Mouse (Mus musculus): ENCODE measurements at regions not wholly inside any gene's neighbourhood (a gene's known extent, or its start where the extent isn't known, plus 50 kb on each side); places are given as distances from the start of the nearest gene placed in this dataset.

GRCm38 (mm10) chr7:111366951-111367653, 284.3 kb upstream of the Eif4g2 start:
- no peak for TF ChIP-seq CTCF (IDR thresholded peaks at IDR 0.05; ENCODE audit: low read depth)
- DNase-seq (no peak), ATAC-seq (no peak)
- H3K9ac ChIP-seq = no peak overlapping the region
- no peaks in the 10 kb centered on the region for H3K4me1 ChIP-seq (ENCODE audit: insufficient read depth)
- H3K4me3 ChIP-seq (ENCODE audit: low read depth, low read length) = no peak overlapping the region
- H3K9me3 ChIP-seq (ENCODE audit: low read length) = no peaks in the 10 kb centered on the region
- WGBS = 79% methylated on average over 4 of the region's 4 CpGs
- no peaks in the 10 kb centered on the region for H3K27me3 ChIP-seq (ENCODE audit: insufficient read depth, low read length)
- H3K27ac ChIP-seq (ENCODE audit: low read depth, low read length) = no peak overlapping the region
- no peak overlapping the region for H3K4me2 ChIP-seq (ENCODE audit: low read depth)
- H3K36me3 ChIP-seq (ENCODE audit: insufficient read depth) = no peaks in the 10 kb centered on the region

DNA sequence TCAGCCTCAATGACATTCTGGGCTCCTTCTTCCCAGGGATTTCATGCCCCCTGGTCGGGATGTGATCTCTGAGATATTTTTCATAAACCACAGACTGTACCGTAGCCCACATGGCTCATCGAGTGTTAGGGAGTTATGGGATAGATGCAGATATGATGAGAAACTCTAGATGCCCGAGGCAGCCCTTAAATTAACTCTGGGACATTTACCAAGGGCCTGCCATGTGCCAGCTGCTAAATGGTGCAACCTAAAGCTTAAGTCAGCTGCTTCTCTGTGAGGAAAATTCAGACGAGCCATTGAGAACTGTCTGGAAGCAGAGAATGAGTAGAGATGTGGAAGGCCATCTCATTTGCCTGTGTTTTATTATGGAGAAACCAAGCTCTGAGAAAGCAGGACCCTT, 282.6 kb upstream of the Eif4g2 start:
- Histone ChIP-seq H3K9ac (no peak overlapping the region), H3K4me2 (ENCODE audit: low read depth) (no peak overlapping the region)
- WGBS = 53% methylated on average over 5 of the region's 5 CpGs

GRCm38 (mm10) chr7:111363206-111363605, 280.4 kb upstream of the Eif4g2 start:
- Histone ChIP-seq H3K9ac (no peak overlapping the region), H3K4me2 (ENCODE audit: low read depth) (no peak overlapping the region), H3K27me3 (ENCODE audit: insufficient read depth, low read length) (no peaks in the 10 kb centered on the region), H3K4me3 (ENCODE audit: low read depth, low read length) (no peak overlapping the region), H3K36me3 (ENCODE audit: insufficient read depth) (no peaks in the 10 kb centered on the region), H3K27ac (ENCODE audit: low read depth, low read length) (no peak overlapping the region), H3K9me3 (ENCODE audit: low read length) (no peaks in the 10 kb centered on the region), H3K4me1 (ENCODE audit: insufficient read depth) (no peaks in the 10 kb centered on the region)
- TF ChIP-seq CTCF (IDR thresholded peaks at IDR 0.05; ENCODE audit: low read depth) = no peak
- 86% methylated on average over 5 of the region's 5 CpGs for WGBS
- ATAC-seq (no peak), DNase-seq (no peak)

More for the DNA sequence above, 282.6 kb upstream of the Eif4g2 start:
- TF ChIP-seq CTCF (IDR thresholded peaks at IDR 0.05; ENCODE audit: low read depth) = no peak
- Histone ChIP-seq H3K27ac (ENCODE audit: low read depth, low read length) (no peak overlapping the region), H3K36me3 (ENCODE audit: insufficient read depth) (no peaks in the 10 kb centered on the region), H3K4me3 (ENCODE audit: low read depth, low read length) (no peak overlapping the region), H3K4me1 (ENCODE audit: insufficient read depth) (no peaks in the 10 kb centered on the region), H3K27me3 (ENCODE audit: insufficient read depth, low read length) (no peaks in the 10 kb centered on the region), H3K9me3 (ENCODE audit: low read length) (no peaks in the 10 kb centered on the region)
- no peak for ATAC-seq
- peak; percentile 17 for DNase-seq

DNA sequence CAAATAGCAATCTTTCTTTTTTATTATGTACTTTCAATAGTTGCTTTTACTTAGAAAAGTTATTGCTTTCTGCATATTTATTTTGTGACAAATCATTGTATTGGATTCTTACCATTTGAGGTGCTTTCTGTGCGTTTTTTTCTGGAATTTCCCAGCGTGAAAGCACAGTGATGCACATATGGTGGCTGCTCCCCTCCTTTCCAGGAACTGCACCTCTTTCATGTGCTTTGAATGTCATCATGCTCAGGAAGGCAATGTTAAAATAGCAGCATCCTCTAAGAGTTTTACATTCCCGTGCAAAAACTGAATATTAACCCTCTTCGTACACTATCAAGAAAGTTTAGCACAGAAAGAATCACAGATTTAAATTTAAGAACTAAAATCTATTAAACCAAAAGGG, 279.8 kb upstream of the Eif4g2 start:
- H3K9ac ChIP-seq = no peak overlapping the region
- H3K4me2 ChIP-seq (ENCODE audit: low read depth) = no peak overlapping the region
- no peak for TF ChIP-seq CTCF (IDR thresholded peaks at IDR 0.05; ENCODE audit: low read depth)
- no peaks in the 10 kb centered on the region for H3K9me3 ChIP-seq (ENCODE audit: low read length)
- H3K27ac ChIP-seq (ENCODE audit: low read depth, low read length) = no peak overlapping the region
- DNase-seq = no peak
- no peak overlapping the region for H3K4me3 ChIP-seq (ENCODE audit: low read depth, low read length)
- H3K4me1 ChIP-seq (ENCODE audit: insufficient read depth) = no peaks in the 10 kb centered on the region
- no peaks in the 10 kb centered on the region for H3K36me3 ChIP-seq (ENCODE audit: insufficient read depth)
- ATAC-seq = no peak
- 74% methylated on average over 4 of the region's 4 CpGs for WGBS
- H3K27me3 ChIP-seq (ENCODE audit: insufficient read depth, low read length) = no peaks in the 10 kb centered on the region

GRCm38 (mm10) chr7:111355088-111355656, 272.3 kb upstream of the Eif4g2 start:
- 84% methylated on average over 2 of the region's 2 CpGs for WGBS
- H3K9me3 ChIP-seq (ENCODE audit: low read length) = no peaks in the 10 kb centered on the region
- H3K4me2 ChIP-seq (ENCODE audit: low read depth) = no peak overlapping the region
- TF ChIP-seq CTCF (IDR thresholded peaks at IDR 0.05; ENCODE audit: low read depth) = no peak
- H3K9ac ChIP-seq = no peak overlapping the region
- ATAC-seq = no peak
- H3K27me3 ChIP-seq (ENCODE audit: insufficient read depth, low read length) = no peaks in the 10 kb centered on the region
- no peak overlapping the region for H3K4me3 ChIP-seq (ENCODE audit: low read depth, low read length)
- no peaks in the 10 kb centered on the region for H3K36me3 ChIP-seq (ENCODE audit: insufficient read depth)
- H3K27ac ChIP-seq (ENCODE audit: low read depth, low read length) = no peak overlapping the region
- H3K4me1 ChIP-seq (ENCODE audit: insufficient read depth) = no peaks in the 10 kb centered on the region
- no peak for DNase-seq

DNA sequence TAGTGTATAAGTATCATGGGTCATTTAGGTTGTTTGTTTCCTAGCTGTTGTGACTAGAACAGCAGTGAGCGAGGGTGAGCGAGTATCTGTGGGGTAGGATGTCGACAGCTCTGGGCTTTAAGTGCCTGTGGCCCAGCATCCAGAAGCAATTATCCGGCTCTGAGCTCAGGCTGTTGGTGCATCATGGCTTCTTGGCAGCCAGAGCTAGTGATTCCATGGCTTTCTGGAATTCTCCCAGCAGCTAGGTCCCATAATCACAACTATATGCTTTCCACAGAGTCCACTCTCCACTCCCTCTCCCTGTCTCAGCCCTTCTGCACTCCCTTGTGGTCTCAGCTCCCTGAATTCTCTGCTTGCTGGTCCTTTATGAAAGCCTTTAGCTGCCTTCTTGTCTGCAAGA, 271.2 kb upstream of the Eif4g2 start:
- Histone ChIP-seq H3K27me3 (ENCODE audit: insufficient read depth, low read length) (no peaks in the 10 kb centered on the region), H3K9ac (no peak overlapping the region), H3K27ac (ENCODE audit: low read depth, low read length) (no peak overlapping the region), H3K36me3 (ENCODE audit: insufficient read depth) (no peaks in the 10 kb centered on the region), H3K9me3 (ENCODE audit: low read length) (no peaks in the 10 kb centered on the region), H3K4me2 (ENCODE audit: low read depth) (no peak overlapping the region), H3K4me3 (ENCODE audit: low read depth, low read length) (no peak overlapping the region), H3K4me1 (ENCODE audit: insufficient read depth) (no peaks in the 10 kb centered on the region)
- ATAC-seq (no peak), DNase-seq (peak; percentile 18)
- no peak for TF ChIP-seq CTCF (IDR thresholded peaks at IDR 0.05; ENCODE audit: low read depth)
- 64% methylated on average over 4 of the region's 4 CpGs for WGBS

DNA sequence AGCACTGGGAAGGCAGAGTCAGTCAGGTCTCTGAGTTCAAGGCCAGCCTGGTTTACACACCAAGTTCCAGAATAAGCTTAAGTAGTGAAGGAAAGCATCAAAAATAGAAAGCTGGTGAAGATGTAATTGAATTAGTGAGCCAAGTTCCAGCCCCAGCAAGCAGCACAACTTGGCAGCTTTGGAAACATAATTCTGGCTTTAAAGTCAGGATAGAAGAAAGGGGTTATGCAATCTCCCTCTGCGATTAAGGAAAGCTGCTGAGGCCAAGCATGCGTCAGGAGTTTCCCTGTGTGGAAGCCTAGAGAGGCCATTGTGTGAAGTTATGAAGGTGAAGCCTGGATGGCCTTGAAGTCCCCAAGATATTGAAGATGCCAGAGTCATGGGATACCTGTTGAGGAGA, 269.3 kb upstream of the Eif4g2 start:
- ATAC-seq (no peak), DNase-seq (no peak)
- no peak overlapping the region for H3K27ac ChIP-seq (ENCODE audit: low read depth, low read length)
- H3K36me3 ChIP-seq (ENCODE audit: insufficient read depth) = no peaks in the 10 kb centered on the region
- H3K4me2 ChIP-seq (ENCODE audit: low read depth) = no peak overlapping the region
- no peak overlapping the region for H3K9ac ChIP-seq
- no peak for TF ChIP-seq CTCF (IDR thresholded peaks at IDR 0.05; ENCODE audit: low read depth)
- no peaks in the 10 kb centered on the region for H3K9me3 ChIP-seq (ENCODE audit: low read length)
- no peaks in the 10 kb centered on the region for H3K27me3 ChIP-seq (ENCODE audit: insufficient read depth, low read length)
- WGBS = 85% methylated on average over 2 of the region's 2 CpGs
- no peaks in the 10 kb centered on the region for H3K4me1 ChIP-seq (ENCODE audit: insufficient read depth)
- H3K4me3 ChIP-seq (ENCODE audit: low read depth, low read length) = no peak overlapping the region

Measured in forebrain, postnatal 0 days (tissue).